Mouse (Mus musculus) small intestine, adult 2 months (tissue): ENCODE results near the gene Arl11.

Source experiments
- CTCF ChIP-seq: fragments of 200-500 bp; IDR thresholded peaks from 2 replicates; pipeline ENCODE4 v1.5.1; 2012; ENCODE audit warnings: low read depth, mild to moderate bottlenecking, control low read depth, inconsistent platforms, low read length, moderate library complexity, mixed read lengths; ENCODE audit not compliant: insufficient replicate concordance, insufficient read length; ENCODE audit errors: extremely low read depth
- POLR2A ChIP-seq: fragments of 200-500 bp; IDR thresholded peaks from 2 replicates; pipeline ENCODE4 v1.6.1; 2012; ENCODE audit warnings: low read depth, mild to moderate bottlenecking, control low read depth, inconsistent platforms, low read length, moderate library complexity

DNA sequence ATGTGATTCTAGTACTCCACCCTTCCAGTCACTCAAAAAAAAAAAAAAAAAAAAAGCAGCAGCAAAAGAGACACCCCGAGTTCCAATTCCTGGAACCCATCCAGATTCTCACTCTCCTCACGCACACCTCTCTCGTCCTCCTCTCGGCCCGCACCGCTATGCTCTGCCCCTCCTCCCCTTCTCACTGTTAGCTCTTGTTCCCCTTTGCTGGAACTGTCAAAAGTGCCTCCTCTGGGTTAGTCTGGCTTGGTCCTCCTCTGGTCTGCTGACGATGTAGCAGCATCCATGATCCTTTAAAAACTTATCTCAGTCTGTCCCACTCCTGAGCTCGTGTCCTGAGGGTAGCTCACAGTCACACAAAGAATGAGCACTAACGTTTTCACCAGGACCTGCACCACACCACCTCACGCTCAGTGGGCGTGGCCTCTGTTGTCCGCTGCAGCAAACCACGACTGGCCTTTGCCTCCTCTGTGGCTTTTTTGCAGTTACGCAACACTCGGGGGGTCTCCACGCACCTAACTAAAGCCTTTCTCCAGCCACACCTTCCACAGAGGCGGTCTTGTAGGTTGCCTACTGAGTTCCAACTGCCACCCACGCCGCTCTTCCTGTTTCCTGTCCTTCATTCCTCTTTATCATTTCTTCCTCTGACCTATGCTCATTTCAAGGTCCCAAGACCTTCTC lies 20.8 kb upstream of the Arl11 start:
- no peak for TF ChIP-seq CTCF
- TF ChIP-seq POLR2A, result no peak
